Mouse (Mus musculus): Measurements from ENCODE around the gene Homer2. TPM values are rescaled to one million over a fixed set of nuclear protein-coding genes. Genes with fewer than 3 reads are reported as not detected.

Homer2 gene
- total RNA-seq, 2 experiments from 2014 or later: 25.5 to 34.3 TPM

GRCm38 (mm10) chr7:81606452-81606851 is 100.9 kb downstream of the Homer2 start:
- intact Hi-C loops (cut with DNase I; ENCODE audit: low total_unique reads): no loop called here
- DNase-seq: no peak

- intact Hi-C loops (cut with DNase I; ENCODE audit: low total_unique reads): no loop called here
- DNase-seq: no peak
Observed at GRCm38 (mm10) chr7:81605489-81605888, 101.8 kb downstream of the Homer2 start.

- intact Hi-C loops (cut with DNase I; ENCODE audit: low total_unique reads): no loop called here
- no peak for DNase-seq
Observed at GRCm38 (mm10) chr7:81604991-81605390, 102.3 kb downstream of the Homer2 start.

- no peak for DNase-seq
- intact Hi-C loops (cut with DNase I; ENCODE audit: low total_unique reads): no loop called here
Observed at GRCm38 (mm10) chr7:81599379-81600280, 107.7 kb downstream of the Homer2 start.

- intact Hi-C loops (cut with DNase I; ENCODE audit: low total_unique reads): no loop called here
- DNase-seq: no peak
Observed at GRCm38 (mm10) chr7:81597660-81598059, 109.7 kb downstream of the Homer2 start.

GRCm38 (mm10) chr7:81596086-81596485 is 111.2 kb downstream of the Homer2 start:
- intact Hi-C loops (cut with DNase I; ENCODE audit: low total_unique reads): no loop called here

GRCm38 (mm10) chr7:81595056-81595455 is 112.3 kb downstream of the Homer2 start:
- intact Hi-C loops (cut with DNase I; ENCODE audit: low total_unique reads): no loop called here
- DNase-seq: no peak

More at GRCm38 (mm10) chr7:81596086-81596485, 111.2 kb downstream of the Homer2 start:
- DNase-seq: no peak

- DNase-seq: no peak
- intact Hi-C loops (cut with DNase I; ENCODE audit: low total_unique reads): no loop called here
Observed at GRCm38 (mm10) chr7:81593387-81593786, 113.9 kb downstream of the Homer2 start.

GRCm38 (mm10) chr7:81592686-81593085 is 114.6 kb downstream of the Homer2 start:
- DNase-seq: no peak
- intact Hi-C loops (cut with DNase I; ENCODE audit: low total_unique reads): no loop called here

GRCm38 (mm10) chr7:81587238-81587637 is 120.1 kb downstream of the Homer2 start:
- intact Hi-C loops (cut with DNase I; ENCODE audit: low total_unique reads): no loop called here
- DNase-seq: no peak

GRCm38 (mm10) chr7:81585326-81585725 is 122.0 kb downstream of the Homer2 start:
- intact Hi-C loops (cut with DNase I; ENCODE audit: low total_unique reads): no loop called here
- no peak for DNase-seq

- intact Hi-C loops (cut with DNase I; ENCODE audit: low total_unique reads): no loop called here
Observed at GRCm38 (mm10) chr7:81583512-81583911, 123.8 kb downstream of the Homer2 start.

GRCm38 (mm10) chr7:81579312-81579711 is 128.0 kb downstream of the Homer2 start:
- no peak for DNase-seq
- intact Hi-C loops (cut with DNase I; ENCODE audit: low total_unique reads): no loop called here

More at GRCm38 (mm10) chr7:81583512-81583911, 123.8 kb downstream of the Homer2 start:
- no peak for DNase-seq

GRCm38 (mm10) chr7:81578413-81578812 is 128.9 kb downstream of the Homer2 start:
- no peak for DNase-seq
- intact Hi-C loops (cut with DNase I; ENCODE audit: low total_unique reads): no loop called here

- DNase-seq: no peak
- intact Hi-C loops (cut with DNase I; ENCODE audit: low total_unique reads): no loop called here
Observed at GRCm38 (mm10) chr7:81577872-81578271, 129.5 kb downstream of the Homer2 start.

- intact Hi-C loops (cut with DNase I; ENCODE audit: low total_unique reads): no loop called here
- DNase-seq: no peak
Observed at GRCm38 (mm10) chr7:81575606-81576005, 131.7 kb downstream of the Homer2 start.

GRCm38 (mm10) chr7:81573821-81574220 is 133.5 kb downstream of the Homer2 start:
- intact Hi-C loops (cut with DNase I; ENCODE audit: low total_unique reads): no loop called here
- DNase-seq: no peak

- peak; percentile 20 for DNase-seq
- intact Hi-C loops (cut with DNase I; ENCODE audit: low total_unique reads): no loop called here
Observed at GRCm38 (mm10) chr7:81573397-81573796, 133.9 kb downstream of the Homer2 start.

- intact Hi-C loops (cut with DNase I; ENCODE audit: low total_unique reads): no loop called here
- DNase-seq: no peak
Observed at GRCm38 (mm10) chr7:81572610-81573268, 134.6 kb downstream of the Homer2 start.

- no peak for DNase-seq
- intact Hi-C loops (cut with DNase I; ENCODE audit: low total_unique reads): no loop called here
Observed at GRCm38 (mm10) chr7:81571941-81572441, 135.3 kb downstream of the Homer2 start.

All from gastrocnemius, postnatal 14 days (tissue).